Mouse (Mus musculus) megakaryocyte, embryonic 14.5 days (primary cell): ENCODE data around the gene Slc5a10. TPM values are rescaled to one million over a fixed set of nuclear protein-coding genes. Genes with fewer than 3 reads are reported as not detected.
A peak's percentile ranks its signal among the peaks of the same experiment; 100 is the strongest.

ENCODE experiments used
- H3K27me3 ChIP-seq: replicated peaks from 2 replicates; pipeline ENCODE3; 2012; ENCODE audit warnings: inconsistent platforms
- H3K36me3 ChIP-seq: replicated peaks from 2 replicates; pipeline ENCODE3; 2012; ENCODE audit warnings: low read length, inconsistent platforms, mixed read lengths
- H3K4me1 ChIP-seq: 2 replicates; pipeline ENCODE4 v1.6.1; 2012; ENCODE audit warnings: inconsistent platforms
- H3K4me3 ChIP-seq: replicated peaks from 2 replicates; pipeline ENCODE3; 2012; ENCODE audit warnings: moderate library complexity, mild to moderate bottlenecking, inconsistent platforms
- H3K9me3 ChIP-seq: 2 replicates; pipeline ENCODE4 v1.6.1; 2012; ENCODE audit warnings: inconsistent platforms
- FLI1 ChIP-seq: IDR thresholded peaks from 2 replicates; pipeline ENCODE4 v1.6.1; 2012; ENCODE audit warnings: low read length, inconsistent platforms, mixed read lengths
- GATA1 ChIP-seq: IDR thresholded peaks from 3 replicates; pipeline ENCODE4 v1.6.1; 2012; ENCODE audit warnings: mixed read lengths, low read length, inconsistent platforms, borderline replicate concordance
- polyA plus RNA-seq: library from polyadenylated mRNA; stranded (reverse); fragments of >175 nt; gene quantifications from 2 replicates; pipeline ENCODE4 v1.2.3, GENCODE M21; 2012; ENCODE audit warnings: low replicate concordance; ENCODE audit not compliant: insufficient read depth

Slc5a10 gene
- polyA plus RNA-seq, 1 experiment = 0.12 TPM

DNA sequence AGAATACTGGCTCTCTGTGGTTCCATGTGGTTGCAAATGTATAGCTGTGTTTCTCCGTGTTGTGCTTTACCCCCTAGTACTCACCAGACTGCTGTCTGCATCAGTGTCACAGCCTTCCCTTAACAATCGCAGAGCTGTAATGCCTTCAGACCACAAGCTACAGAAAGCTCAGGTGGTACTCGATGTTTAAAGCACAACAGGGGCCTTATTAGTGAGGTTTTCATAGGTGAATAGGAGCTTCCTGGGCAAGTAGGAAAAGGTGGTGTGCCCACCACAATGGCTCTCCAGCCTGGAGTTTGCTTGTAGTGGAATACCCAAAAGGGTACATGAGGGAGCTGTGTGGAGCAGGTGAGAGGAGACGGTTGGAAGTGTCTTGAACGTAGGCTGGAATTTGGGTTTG lies 68.4 kb downstream of the Slc5a10 start:
- Histone ChIP-seq H3K27me3 (peaks cover 39% of the 10 kb centered on the region), H3K9me3 (no peaks in the 10 kb centered on the region), H3K36me3 (peaks cover 3% of the 10 kb centered on the region), H3K4me1 (peaks cover 51% of the 10 kb centered on the region), H3K4me3 (peak overlapping the region; percentile 38)
- TF ChIP-seq GATA1 (no peak), FLI1 (no peak)

DNA sequence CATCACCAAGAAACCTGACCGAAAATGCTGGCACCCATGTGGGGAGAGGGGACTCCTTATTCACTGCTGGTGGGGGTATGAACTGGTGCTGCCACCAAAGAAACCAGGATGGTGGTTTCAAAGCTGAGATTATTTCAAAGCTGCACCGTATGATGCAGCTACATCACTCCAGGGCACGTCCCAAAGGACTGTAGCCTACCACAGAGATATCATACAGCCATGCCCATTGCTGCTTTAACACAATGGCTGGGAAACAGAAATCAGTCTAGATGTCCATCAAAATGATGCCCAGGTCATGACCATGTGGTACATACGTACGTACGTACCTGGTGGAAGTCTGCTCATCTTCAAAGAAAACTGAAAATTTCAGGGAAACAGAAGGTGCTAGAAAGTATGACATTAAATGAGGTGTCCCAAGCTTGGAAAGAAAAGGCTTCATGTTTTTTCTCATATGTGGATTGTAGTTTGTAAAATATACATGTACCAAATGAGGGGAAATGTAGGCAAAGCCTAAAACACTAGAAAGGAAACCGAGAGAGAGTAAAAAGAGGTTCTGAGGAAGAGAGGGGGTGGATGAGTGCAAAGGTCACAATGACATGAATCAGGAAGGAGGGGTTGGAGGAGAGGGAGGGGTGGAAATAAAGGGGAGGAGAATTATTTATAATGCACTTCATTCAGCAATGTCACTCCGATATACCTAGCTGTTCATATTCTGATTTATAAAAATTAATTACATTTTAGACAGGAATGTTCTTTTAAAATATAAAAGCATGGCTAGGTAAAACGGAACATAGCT lies 70.0 kb downstream of the Slc5a10 start:
- Histone ChIP-seq H3K4me1 (peaks cover 43% of the 10 kb centered on the region), H3K9me3 (no peaks in the 10 kb centered on the region), H3K27me3 (peaks cover 47% of the 10 kb centered on the region), H3K36me3 (no peaks in the 10 kb centered on the region), H3K4me3 (no peak overlapping the region)
- TF ChIP-seq FLI1 (no peak), GATA1 (no peak)

DNA sequence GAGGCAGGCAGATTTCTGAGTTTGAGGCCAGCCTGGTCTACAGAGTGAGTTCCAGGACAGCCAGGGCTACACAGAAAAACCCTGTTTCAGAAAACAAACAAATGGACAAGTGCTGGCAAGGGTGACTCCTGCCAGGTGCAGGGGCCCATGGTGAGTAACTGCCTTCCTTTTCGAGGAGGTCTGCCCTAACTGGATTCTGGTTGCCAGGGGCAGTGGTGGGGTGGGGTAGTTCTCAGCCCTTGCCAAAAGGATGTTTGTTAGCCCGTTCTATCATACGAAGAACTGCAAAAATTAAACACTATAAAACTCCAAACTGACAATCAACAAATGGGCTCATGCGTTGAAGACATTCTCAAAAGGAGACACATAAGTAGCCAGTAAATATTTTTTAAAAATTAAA lies 71.0 kb downstream of the Slc5a10 start:
- H3K36me3 ChIP-seq = no peaks in the 10 kb centered on the region
- H3K9me3 ChIP-seq = no peaks in the 10 kb centered on the region
- H3K27me3 ChIP-seq = peaks cover 56% of the 10 kb centered on the region
- TF ChIP-seq FLI1 (no peak), GATA1 (no peak)
- H3K4me1 ChIP-seq = peaks cover 39% of the 10 kb centered on the region
- H3K4me3 ChIP-seq = no peak overlapping the region

DNA sequence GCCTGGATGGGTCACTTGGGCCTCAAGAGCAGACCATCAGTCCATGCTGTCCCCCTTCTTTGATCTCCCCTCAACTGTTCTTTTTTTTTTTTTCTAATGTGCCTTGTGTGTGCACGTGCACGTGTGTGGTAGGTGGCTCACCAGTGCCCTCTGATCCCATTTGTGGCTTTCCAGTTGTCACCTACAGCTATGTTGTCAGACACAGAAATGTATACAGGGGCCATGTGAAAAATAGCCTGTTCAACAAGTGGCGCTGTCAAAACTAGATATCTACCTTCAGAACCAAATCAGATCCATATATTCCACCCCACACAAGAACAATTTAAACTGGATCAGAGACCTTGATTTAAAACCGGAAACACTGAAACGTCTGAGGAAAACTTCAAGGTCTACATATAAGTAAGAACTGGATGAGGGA lies 71.5 kb downstream of the Slc5a10 start:
- no peak for TF ChIP-seq FLI1
- no peak for TF ChIP-seq GATA1
- no peak overlapping the region for H3K4me3 ChIP-seq
- peaks cover 60% of the 10 kb centered on the region for H3K27me3 ChIP-seq
- no peaks in the 10 kb centered on the region for H3K9me3 ChIP-seq
- no peaks in the 10 kb centered on the region for H3K36me3 ChIP-seq
- H3K4me1 ChIP-seq = peaks cover 35% of the 10 kb centered on the region

DNA sequence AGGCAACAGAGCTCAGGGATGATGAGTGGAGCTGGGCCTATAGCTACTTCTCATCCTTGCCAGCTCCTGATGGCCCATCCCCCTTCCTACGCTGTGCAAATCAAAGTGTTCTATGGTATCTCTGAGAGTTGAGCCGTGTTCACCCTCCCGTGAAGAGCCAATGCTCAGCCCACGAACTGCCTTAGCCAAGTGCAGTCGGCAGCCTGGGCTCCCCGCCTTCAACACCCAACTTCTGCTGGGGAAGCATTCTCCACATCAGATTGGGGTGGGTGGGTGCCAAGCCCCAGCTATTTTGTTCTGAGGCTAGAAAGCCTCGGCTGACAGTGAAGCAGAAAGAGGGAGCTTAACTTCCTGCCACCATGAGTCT lies 71.9 kb downstream of the Slc5a10 start:
- Histone ChIP-seq H3K4me1 (peaks cover 31% of the 10 kb centered on the region), H3K27me3 (peaks cover 65% of the 10 kb centered on the region), H3K9me3 (no peaks in the 10 kb centered on the region), H3K36me3 (no peaks in the 10 kb centered on the region), H3K4me3 (no peak overlapping the region)
- TF ChIP-seq FLI1 (no peak), GATA1 (no peak)

DNA sequence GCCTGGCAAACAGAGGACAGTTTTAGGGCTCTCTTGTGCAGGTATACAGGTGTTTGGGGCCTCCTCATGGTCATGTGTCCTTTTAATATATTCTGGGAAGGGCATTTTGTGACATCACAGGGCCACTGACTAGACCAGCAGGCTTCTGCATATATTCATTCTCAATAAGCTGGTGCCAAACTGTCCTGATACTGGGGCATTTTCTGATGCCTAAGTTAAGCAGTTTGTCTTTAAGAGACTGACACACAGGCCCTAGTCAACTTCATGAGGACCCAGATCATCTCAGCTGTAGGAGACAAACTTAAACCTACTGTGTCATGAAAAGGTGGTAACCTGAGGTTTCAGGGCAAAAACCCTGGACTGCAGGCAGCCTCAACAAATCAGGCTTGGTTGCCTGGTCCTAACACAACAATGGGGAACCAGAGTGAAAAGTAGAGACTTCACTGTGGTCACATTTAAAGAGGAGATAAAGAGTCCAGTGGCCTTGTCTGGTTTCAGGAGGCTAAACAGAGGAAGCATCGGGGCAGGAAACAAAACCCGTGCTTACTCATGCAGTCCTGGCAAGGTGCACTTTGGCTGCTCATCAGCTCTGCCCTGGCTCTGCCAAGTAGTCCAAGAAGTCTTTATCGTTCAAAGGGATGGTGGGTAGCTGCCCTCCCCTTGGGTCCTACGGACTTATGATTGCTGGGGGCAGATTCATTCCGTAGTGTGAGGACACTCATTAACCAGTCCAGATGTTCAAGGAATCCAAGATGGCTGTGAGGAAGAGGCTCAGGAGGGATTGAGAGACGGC lies 72.5 kb downstream of the Slc5a10 start:
- Histone ChIP-seq H3K4me3 (peak overlapping the region; percentile 5), H3K27me3 (peaks cover 71% of the 10 kb centered on the region), H3K36me3 (no peaks in the 10 kb centered on the region), H3K9me3 (no peaks in the 10 kb centered on the region), H3K4me1 (peaks cover 28% of the 10 kb centered on the region)
- TF ChIP-seq GATA1 (no peak), FLI1 (no peak)

DNA sequence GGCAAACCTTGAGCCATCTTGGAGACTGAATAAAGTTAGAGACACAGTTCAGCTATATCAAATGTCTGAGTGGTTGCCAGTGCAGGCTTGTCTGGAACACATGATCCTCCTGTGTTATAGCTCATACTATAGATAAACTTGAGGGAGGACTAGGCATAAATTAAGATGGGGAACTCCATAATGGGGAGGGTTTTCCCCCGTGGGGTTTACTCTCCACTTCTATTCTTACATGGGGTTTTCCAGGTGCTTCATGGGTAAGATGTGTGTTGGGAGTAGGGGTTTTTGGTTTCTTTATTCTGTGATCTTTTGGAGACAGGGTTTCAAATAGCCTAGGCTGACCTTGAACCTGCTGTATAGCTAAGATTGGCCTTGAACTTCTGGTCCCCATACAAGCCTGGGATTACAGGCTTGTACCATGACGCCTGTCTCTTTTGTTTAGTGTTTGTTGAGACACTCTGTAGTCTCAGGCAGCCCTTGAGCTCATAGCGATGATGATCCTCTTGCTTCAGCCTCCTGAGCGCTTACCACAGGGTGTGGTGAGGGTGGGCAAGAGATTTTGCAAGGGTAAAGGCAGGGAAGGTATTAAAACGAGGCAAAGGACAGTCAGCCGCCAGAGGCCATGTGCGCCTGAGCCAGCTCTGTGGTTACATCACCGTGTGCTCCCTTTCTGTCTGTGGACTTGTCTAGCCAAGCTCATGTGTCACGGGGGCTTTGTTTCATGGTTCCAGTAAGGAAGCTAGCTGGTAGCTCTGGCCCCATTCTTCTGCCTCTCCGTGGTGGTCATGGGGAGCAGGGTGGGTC lies 73.3 kb downstream of the Slc5a10 start:
- peaks cover 79% of the 10 kb centered on the region for H3K27me3 ChIP-seq
- no peak overlapping the region for H3K4me3 ChIP-seq
- no peaks in the 10 kb centered on the region for H3K36me3 ChIP-seq
- TF ChIP-seq GATA1 = no peak
- TF ChIP-seq FLI1 = no peak
- no peaks in the 10 kb centered on the region for H3K9me3 ChIP-seq
- peaks cover 19% of the 10 kb centered on the region for H3K4me1 ChIP-seq

DNA sequence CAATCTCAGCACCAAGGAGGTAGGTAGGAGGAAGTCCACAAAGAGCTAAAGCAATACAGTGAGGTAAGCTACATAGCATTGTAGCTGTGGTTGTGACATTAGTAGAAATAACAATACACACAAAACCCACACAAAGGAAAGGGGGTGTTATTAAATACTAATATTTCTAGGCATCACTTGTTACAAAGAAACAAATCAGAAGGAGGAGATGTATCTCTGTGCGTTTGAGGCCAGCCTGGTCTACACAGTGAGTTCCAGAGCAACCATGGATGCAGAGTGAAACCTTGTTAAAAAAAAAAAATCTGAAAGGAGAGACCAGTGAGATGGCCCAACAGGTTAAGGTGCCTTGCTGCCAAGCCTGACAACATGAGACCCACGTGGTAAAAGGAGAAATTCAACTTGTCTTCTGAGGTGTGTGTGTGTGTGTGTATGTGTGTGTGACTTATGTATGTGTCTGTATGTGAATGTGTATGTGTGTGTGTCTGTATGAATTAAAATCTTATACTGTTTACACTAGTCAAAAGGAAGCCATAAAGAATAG lies 74.1 kb downstream of the Slc5a10 start:
- TF ChIP-seq GATA1 (no peak), FLI1 (no peak)
- H3K27me3 ChIP-seq = peaks cover 86% of the 10 kb centered on the region
- no peak overlapping the region for H3K4me3 ChIP-seq
- H3K4me1 ChIP-seq = peaks cover 19% of the 10 kb centered on the region
- H3K36me3 ChIP-seq = no peaks in the 10 kb centered on the region
- no peaks in the 10 kb centered on the region for H3K9me3 ChIP-seq

DNA sequence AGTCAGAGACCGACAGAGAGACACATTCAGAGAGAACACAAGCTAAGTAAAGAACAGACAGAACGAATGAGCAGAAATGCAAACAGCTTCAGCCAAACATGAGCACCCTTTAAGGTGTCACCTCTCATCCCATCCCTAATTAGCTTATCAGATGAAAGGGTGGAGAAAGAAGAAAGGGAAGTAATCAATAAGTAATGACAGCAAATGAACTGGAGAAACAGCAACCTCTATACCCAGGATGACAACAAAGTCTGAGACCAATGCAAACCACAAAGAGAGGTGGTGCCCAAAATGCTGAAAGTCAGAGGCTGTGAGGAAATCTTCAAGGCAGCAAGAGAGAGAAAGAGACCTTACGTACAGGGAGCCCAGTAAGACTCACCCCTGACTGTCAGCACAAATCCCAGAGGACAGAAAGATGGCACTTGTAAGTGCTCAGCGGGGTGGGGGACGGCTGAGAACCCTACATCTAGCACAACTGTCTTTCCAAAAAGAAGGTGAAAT lies 75.2 kb downstream of the Slc5a10 start:
- Histone ChIP-seq H3K4me1 (peaks cover 19% of the 10 kb centered on the region), H3K36me3 (no peaks in the 10 kb centered on the region), H3K27me3 (peaks cover 90% of the 10 kb centered on the region), H3K9me3 (no peaks in the 10 kb centered on the region), H3K4me3 (no peak overlapping the region)
- TF ChIP-seq GATA1 (no peak), FLI1 (no peak)
